Mouse (Mus musculus): ENCODE results near the gene Sbno1. TPM values are rescaled to one million over a fixed set of nuclear protein-coding genes. Genes with fewer than 3 reads are reported as not detected.
"Not testable (repeated sequence)": the region's sequence is repeated elsewhere in the genome, so short reads cannot be mapped to it uniquely, and the experiment has no call there.

Gene Sbno1
- polyA plus RNA-seq, 1 experiment: 189 TPM

DNA sequence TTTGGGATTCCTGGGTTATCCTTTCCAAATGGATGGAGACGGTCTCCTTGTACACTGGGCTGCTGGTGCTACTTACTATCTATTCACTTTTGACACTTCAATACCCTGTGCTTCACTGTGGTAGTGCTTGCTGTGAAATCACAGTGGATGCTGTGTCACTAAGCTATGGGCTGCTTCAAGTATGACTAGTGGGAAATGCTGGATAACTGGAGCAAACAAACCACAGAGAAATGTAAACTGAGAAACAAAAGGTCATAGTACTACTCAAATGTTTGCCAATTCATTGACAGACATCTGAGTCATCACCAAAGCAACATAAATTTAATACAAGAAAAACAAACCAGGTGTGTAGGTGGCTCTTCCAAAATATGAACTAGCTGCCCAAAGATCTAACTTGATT, 49.4 kb downstream of the Sbno1 start:
- Histone ChIP-seq H3K27ac (ENCODE audit: insufficient read depth, low read length) (0 out of 2 replicates have a peak overlapping the region, but pooled peaks have one; percentile 1), H3K4me1 (ENCODE audit: control insufficient read depth, insufficient read depth, low read length) (no peaks in the 10 kb centered on the region), H3K36me3 (ENCODE audit: control insufficient read depth, insufficient read depth, low read length, poor library complexity, severe bottlenecking) (peaks cover 78% of the 10 kb centered on the region), H3K9ac (ENCODE audit: low read depth, poor library complexity, severe bottlenecking) (no peak overlapping the region), H3K4me3 (ENCODE audit: low read depth, low read length) (no peak overlapping the region), H3K27me3 (ENCODE audit: control insufficient read depth, insufficient read depth, low read length, poor library complexity, severe bottlenecking) (no peaks in the 10 kb centered on the region), H3K9me3 (replicated peaks; ENCODE audit: control insufficient read depth, insufficient read depth, low read length, poor library complexity, severe bottlenecking) (no peaks in the 10 kb centered on the region)
- TF ChIP-seq POLR2A (IDR thresholded peaks at IDR 0.05; ENCODE audit: insufficient read depth, low read length) (no peak), CTCF (IDR thresholded peaks at IDR 0.05; ENCODE audit: low read depth, low read length) (no peak), EP300 (IDR thresholded peaks at IDR 0.05; ENCODE audit: insufficient read depth, low read depth, low read length) (no peak)

- Histone ChIP-seq H3K9me3 (replicated peaks; ENCODE audit: control insufficient read depth, insufficient read depth, low read length, poor library complexity, severe bottlenecking) (no peaks in the 10 kb centered on the region), H3K9ac (ENCODE audit: low read depth, poor library complexity, severe bottlenecking) (no peak overlapping the region), H3K36me3 (ENCODE audit: control insufficient read depth, insufficient read depth, low read length, poor library complexity, severe bottlenecking) (peaks cover 79% of the 10 kb centered on the region), H3K27ac (ENCODE audit: insufficient read depth, low read length) (no peak overlapping the region), H3K27me3 (ENCODE audit: control insufficient read depth, insufficient read depth, low read length, poor library complexity, severe bottlenecking) (no peaks in the 10 kb centered on the region), H3K4me1 (ENCODE audit: control insufficient read depth, insufficient read depth, low read length) (no peaks in the 10 kb centered on the region), H3K4me3 (ENCODE audit: low read depth, low read length) (no peak overlapping the region)
- TF ChIP-seq EP300 (IDR thresholded peaks at IDR 0.05; ENCODE audit: insufficient read depth, low read depth, low read length): no peak
- TF ChIP-seq CTCF (IDR thresholded peaks at IDR 0.05; ENCODE audit: low read depth, low read length): no peak
- TF ChIP-seq POLR2A (IDR thresholded peaks at IDR 0.05; ENCODE audit: insufficient read depth, low read length): no peak
These were observed 51.5 kb downstream of the Sbno1 start for GRCm38 (mm10) chr5:124374298-124374697.

- H3K4me3 ChIP-seq (ENCODE audit: low read depth, low read length): no peak overlapping the region
These were observed 59.1 kb downstream of the Sbno1 start for GRCm38 (mm10) chr5:124366721-124367120.

GRCm38 (mm10) chr5:124365754-124366153, 60.0 kb downstream of the Sbno1 start:
- Histone ChIP-seq H3K4me1 (ENCODE audit: control insufficient read depth, insufficient read depth, low read length) (no peaks in the 10 kb centered on the region), H3K9me3 (replicated peaks; ENCODE audit: control insufficient read depth, insufficient read depth, low read length, poor library complexity, severe bottlenecking) (no peaks in the 10 kb centered on the region), H3K9ac (ENCODE audit: low read depth, poor library complexity, severe bottlenecking) (no peak overlapping the region), H3K36me3 (ENCODE audit: control insufficient read depth, insufficient read depth, low read length, poor library complexity, severe bottlenecking) (peaks cover 17% of the 10 kb centered on the region), H3K4me3 (ENCODE audit: low read depth, low read length) (no peak overlapping the region), H3K27me3 (ENCODE audit: control insufficient read depth, insufficient read depth, low read length, poor library complexity, severe bottlenecking) (no peaks in the 10 kb centered on the region), H3K27ac (ENCODE audit: insufficient read depth, low read length) (no peak overlapping the region)
- no peak for TF ChIP-seq CTCF (IDR thresholded peaks at IDR 0.05; ENCODE audit: low read depth, low read length)
- TF ChIP-seq POLR2A (IDR thresholded peaks at IDR 0.05; ENCODE audit: insufficient read depth, low read length): no peak
- TF ChIP-seq EP300 (IDR thresholded peaks at IDR 0.05; ENCODE audit: insufficient read depth, low read depth, low read length): no peak

More at GRCm38 (mm10) chr5:124366721-124367120, 59.1 kb downstream of the Sbno1 start:
- Histone ChIP-seq H3K9me3 (replicated peaks; ENCODE audit: control insufficient read depth, insufficient read depth, low read length, poor library complexity, severe bottlenecking) (no peaks in the 10 kb centered on the region), H3K27me3 (ENCODE audit: control insufficient read depth, insufficient read depth, low read length, poor library complexity, severe bottlenecking) (no peaks in the 10 kb centered on the region), H3K36me3 (ENCODE audit: control insufficient read depth, insufficient read depth, low read length, poor library complexity, severe bottlenecking) (peaks cover 24% of the 10 kb centered on the region), H3K27ac (ENCODE audit: insufficient read depth, low read length) (no peak overlapping the region), H3K4me1 (ENCODE audit: control insufficient read depth, insufficient read depth, low read length) (no peaks in the 10 kb centered on the region), H3K9ac (ENCODE audit: low read depth, poor library complexity, severe bottlenecking) (no peak overlapping the region)
- no peak for TF ChIP-seq EP300 (IDR thresholded peaks at IDR 0.05; ENCODE audit: insufficient read depth, low read depth, low read length)
- no peak for TF ChIP-seq POLR2A (IDR thresholded peaks at IDR 0.05; ENCODE audit: insufficient read depth, low read length)
- TF ChIP-seq CTCF (IDR thresholded peaks at IDR 0.05; ENCODE audit: low read depth, low read length): no peak

DNA sequence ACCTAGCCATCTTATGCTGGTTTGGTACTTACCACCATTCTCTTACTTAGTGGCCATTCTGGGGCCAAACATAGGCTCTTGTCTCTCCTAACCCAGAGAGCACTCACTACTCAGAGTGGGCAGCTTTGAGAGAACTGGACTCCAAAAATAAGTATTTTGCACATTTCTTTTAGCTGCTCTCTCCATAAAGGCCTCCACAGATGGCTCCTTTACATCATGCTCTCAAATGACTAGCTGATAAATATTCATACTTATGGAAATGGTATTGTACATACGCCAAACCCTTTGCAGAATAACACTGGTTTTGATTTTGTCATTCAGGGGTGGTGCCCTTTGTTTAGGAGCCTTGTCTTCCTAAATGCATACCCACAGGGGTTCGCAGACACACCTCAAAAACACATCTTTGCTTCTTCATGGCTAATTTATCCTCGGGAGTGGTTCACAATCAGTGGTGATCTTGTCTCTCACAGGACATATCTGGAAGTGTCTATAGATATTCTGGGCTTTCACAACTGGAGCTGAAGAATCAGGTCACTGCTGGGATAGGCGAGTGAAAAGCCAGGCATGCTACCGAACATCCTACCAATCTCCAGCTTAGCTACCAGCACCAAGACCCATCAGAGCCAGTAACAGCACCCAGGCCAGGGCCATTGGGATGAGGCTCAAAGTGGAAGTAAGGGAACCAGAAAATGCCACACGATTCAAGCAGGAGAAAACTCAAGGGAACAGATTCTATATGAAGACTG, 61.5 kb downstream of the Sbno1 start:
- 0 out of 2 replicates have a peak, but pooled peaks cover 6% of the 10 kb centered on the region for H3K36me3 ChIP-seq (ENCODE audit: control insufficient read depth, insufficient read depth, low read length, poor library complexity, severe bottlenecking)
- H3K4me3 ChIP-seq (ENCODE audit: low read depth, low read length): no peak overlapping the region
- H3K9ac ChIP-seq (ENCODE audit: low read depth, poor library complexity, severe bottlenecking): no peak overlapping the region
- TF ChIP-seq CTCF (IDR thresholded peaks at IDR 0.05; ENCODE audit: low read depth, low read length) (no peak), POLR2A (IDR thresholded peaks at IDR 0.05; ENCODE audit: insufficient read depth, low read length) (no peak), EP300 (IDR thresholded peaks at IDR 0.05; ENCODE audit: insufficient read depth, low read depth, low read length) (no peak)
- no peak overlapping the region for H3K27ac ChIP-seq (ENCODE audit: insufficient read depth, low read length)
- no peaks in the 10 kb centered on the region for H3K27me3 ChIP-seq (ENCODE audit: control insufficient read depth, insufficient read depth, low read length, poor library complexity, severe bottlenecking)
- H3K9me3 ChIP-seq (replicated peaks; ENCODE audit: control insufficient read depth, insufficient read depth, low read length, poor library complexity, severe bottlenecking): no peaks in the 10 kb centered on the region
- no peaks in the 10 kb centered on the region for H3K4me1 ChIP-seq (ENCODE audit: control insufficient read depth, insufficient read depth, low read length)

DNA sequence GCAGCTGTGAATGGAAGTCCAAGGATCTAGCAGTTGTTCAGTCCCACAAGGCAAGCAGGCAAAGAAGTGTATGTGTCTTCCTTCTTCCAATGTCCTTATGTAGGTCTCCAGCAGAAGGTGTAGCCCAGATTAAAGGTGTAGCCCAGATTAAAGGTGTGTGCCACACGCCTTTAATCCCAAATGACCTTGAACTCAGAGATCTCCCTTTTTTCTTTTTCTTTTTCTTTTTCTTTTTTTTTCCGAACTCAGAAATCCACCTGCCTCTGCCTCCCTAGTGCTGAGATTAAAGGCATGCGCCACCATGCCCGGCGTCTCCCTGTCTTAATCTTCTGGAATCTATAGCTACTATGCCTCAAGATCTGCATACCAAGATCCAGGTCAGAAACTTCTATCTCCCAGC, 62.8 kb downstream of the Sbno1 start, which contains the start of gene Cdk2ap1:
Gene Cdk2ap1 (minus strand): TSS at position 101 of the 400 bp plus-strand sequence.
- not testable (repeated sequence) for H3K9me3 ChIP-seq (replicated peaks; ENCODE audit: control insufficient read depth, insufficient read depth, low read length, poor library complexity, severe bottlenecking); H3K4me1 ChIP-seq (ENCODE audit: control insufficient read depth, insufficient read depth, low read length); H3K4me3 ChIP-seq (ENCODE audit: low read depth, low read length); H3K9ac ChIP-seq (ENCODE audit: low read depth, poor library complexity, severe bottlenecking); H3K27me3 ChIP-seq (ENCODE audit: control insufficient read depth, insufficient read depth, low read length, poor library complexity, severe bottlenecking); H3K27ac ChIP-seq (ENCODE audit: insufficient read depth, low read length); H3K36me3 ChIP-seq (ENCODE audit: control insufficient read depth, insufficient read depth, low read length, poor library complexity, severe bottlenecking)
